Mouse (Mus musculus) erythroblast, embryonic 14.5 days (primary cell): ENCODE measurements around the gene Ulk4.

Experiments
- GATA1 ChIP-seq: IDR thresholded peaks from 2 replicates; pipeline ENCODE4 v1.6.1; 2012; ENCODE audit warnings: low read length, inconsistent platforms, mixed read lengths
- TAL1 ChIP-seq: IDR thresholded peaks from 3 replicates; pipeline ENCODE4 v1.6.1; 2012; ENCODE audit warnings: low read length, inconsistent platforms, mixed read lengths

DNA sequence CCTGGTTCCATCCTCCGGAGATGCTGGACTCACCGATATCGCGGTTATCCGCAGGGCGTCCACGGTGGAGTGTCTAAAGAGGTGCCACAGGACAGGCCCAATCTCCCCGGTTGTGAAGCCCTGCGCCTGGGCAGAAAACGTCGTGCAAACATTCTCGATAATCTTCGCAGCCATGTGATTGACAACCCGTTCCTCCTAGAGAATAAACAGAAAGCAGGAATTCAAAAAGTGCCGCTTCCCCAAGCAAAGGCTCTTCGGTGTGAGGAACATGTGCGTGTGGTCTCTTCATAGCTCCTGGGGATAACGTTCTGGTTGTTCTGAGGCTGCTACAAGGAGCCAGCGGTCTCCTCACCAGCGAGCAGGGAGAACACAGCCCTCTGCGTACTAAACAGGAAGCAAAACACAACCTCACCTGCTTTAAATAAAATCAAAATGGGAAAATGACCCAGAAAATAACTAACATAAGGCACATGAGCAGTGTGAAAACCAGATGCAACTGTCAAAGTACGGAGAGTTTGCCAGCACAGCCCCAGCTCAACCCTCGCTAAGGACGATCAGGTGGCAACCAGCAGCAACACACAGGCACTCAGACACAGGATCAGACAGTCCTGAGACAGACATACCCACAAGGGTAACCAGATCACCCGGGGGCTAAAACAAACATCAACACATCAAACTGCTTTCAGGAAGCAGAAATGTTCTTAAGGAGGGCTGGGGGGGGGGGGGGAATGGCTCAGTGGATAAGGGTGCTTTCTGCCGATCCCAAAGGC lies 84.2 kb downstream of the Ulk4 start:
- no peak for TF ChIP-seq TAL1
- TF ChIP-seq GATA1, result no peak
